Comparison of ENCODE assay signal across 10 mouse cellular contexts in the genomic region with DNA sequence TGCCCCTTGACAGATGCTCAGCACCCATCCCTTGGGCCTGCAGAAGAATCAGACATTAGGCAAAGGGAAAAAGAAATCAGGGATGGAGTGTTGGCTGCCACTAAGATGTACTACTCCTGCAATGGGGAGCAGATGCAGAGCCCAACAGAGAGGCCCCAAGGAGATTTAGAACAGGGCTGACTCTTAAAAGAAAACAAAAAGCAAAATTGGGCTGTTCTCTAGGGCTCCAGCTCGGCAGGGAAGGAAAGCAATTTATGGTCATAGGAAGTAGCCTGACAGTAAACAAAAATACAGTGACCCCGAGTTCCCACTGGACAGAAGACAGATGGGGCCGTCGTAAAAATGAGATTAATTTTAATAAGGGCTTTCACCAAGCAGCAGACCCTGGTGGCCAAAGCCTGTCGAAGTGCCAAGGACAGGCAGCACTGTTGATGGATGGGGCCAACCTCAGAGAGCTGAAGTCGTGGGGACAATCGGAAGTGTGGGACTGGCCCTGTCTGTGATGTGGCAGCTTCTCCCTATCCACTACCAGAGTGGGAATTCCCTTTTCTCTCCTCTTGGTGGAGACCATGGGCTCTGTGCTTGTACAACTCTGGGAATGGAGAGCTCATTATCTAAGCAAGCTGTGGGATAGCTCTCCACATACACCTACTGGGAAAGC.
DNase-seq lines count a peak whose midpoint lies in the region; ATAC-seq and TF ChIP-seq lines count a peak whose summit lies in the region.
"Had no signal": no experiment of that assay in that cellular context is flagged by ENCODE, and none has a peak within 500 bp of the region (broad histone marks: within the 10 kb centered on the region; RNA-seq: fewer than 3 reads in every experiment).

No protein-coding gene starts in this region.

- H3K36me3 ChIP-seq in intestine, embryonic 16.5 days (ENCODE audit: control insufficient read depth, insufficient read depth, low read length), result no peaks in the 10 kb centered on the region
- no peaks in the 10 kb centered on the region for H3K36me3 ChIP-seq in intestine, embryonic 15.5 days
- no peaks in the 10 kb centered on the region for H3K36me3 ChIP-seq in hindbrain, embryonic 14.5 days (replicated peaks; ENCODE audit: control insufficient read depth, insufficient read depth)
- no peaks in the 10 kb centered on the region for H3K36me3 ChIP-seq in kidney, postnatal 0 days (ENCODE audit: insufficient read depth, low read length)
- H3K36me3 ChIP-seq: heart, embryonic 13.5 days had no signal

- no peak overlapping the region for H3K4me3 ChIP-seq in intestine, embryonic 16.5 days (ENCODE audit: low read length)
- no peak overlapping the region for H3K4me3 ChIP-seq in intestine, embryonic 15.5 days (replicated peaks)
- H3K4me3 ChIP-seq in hindbrain, embryonic 14.5 days (replicated peaks; ENCODE audit: low read length), result no peak overlapping the region
- H3K4me3 ChIP-seq in kidney, postnatal 0 days (replicated peaks; ENCODE audit: low read depth, low read length), result no peak overlapping the region
- H3K4me3 ChIP-seq: heart, embryonic 13.5 days had no signal

- no peaks in the 10 kb centered on the region for H3K4me1 ChIP-seq in intestine, embryonic 16.5 days (ENCODE audit: control insufficient read depth, insufficient read depth, low read length)
- peaks cover 4% of the 10 kb centered on the region; the same call in 1 of the 2 replicates for H3K4me1 ChIP-seq in intestine, embryonic 15.5 days (replicated peaks)
- no peaks in the 10 kb centered on the region; the same call in 1 of the 2 replicates for H3K4me1 ChIP-seq in hindbrain, embryonic 14.5 days (replicated peaks; ENCODE audit: control insufficient read depth, insufficient read depth, low read length)
- no peaks in the 10 kb centered on the region for H3K4me1 ChIP-seq in kidney, postnatal 0 days (replicated peaks; ENCODE audit: insufficient read depth, low read length)
- H3K4me1 ChIP-seq: heart, embryonic 13.5 days had no signal

- 26% methylated on average over 7 of the region's 7 CpGs for WGBS in intestine, embryonic 16.5 days
- 26% methylated on average over 7 of the region's 7 CpGs for WGBS in intestine, embryonic 15.5 days
- WGBS in hindbrain, embryonic 14.5 days, result 39% methylated on average over 7 of the region's 7 CpGs
- 17% methylated on average over 7 of the region's 7 CpGs for WGBS in kidney, postnatal 0 days

- no peaks in the 10 kb centered on the region for H3K27me3 ChIP-seq in intestine, embryonic 16.5 days (replicated peaks; ENCODE audit: control insufficient read depth, insufficient read depth, low read length)
- no peaks in the 10 kb centered on the region for H3K27me3 ChIP-seq in intestine, embryonic 15.5 days (replicated peaks)
- no peaks in the 10 kb centered on the region for H3K27me3 ChIP-seq in hindbrain, embryonic 14.5 days (ENCODE audit: control insufficient read depth, insufficient read depth, low read length)
- no peaks in the 10 kb centered on the region for H3K27me3 ChIP-seq in kidney, postnatal 0 days (ENCODE audit: insufficient read depth, low read length)

- H3K9ac ChIP-seq in intestine, embryonic 16.5 days (ENCODE audit: low read depth, low read length), result no peak overlapping the region
- no peak overlapping the region for H3K9ac ChIP-seq in intestine, embryonic 15.5 days
- H3K9ac ChIP-seq in hindbrain, embryonic 14.5 days, result no peak overlapping the region
- H3K9ac ChIP-seq in kidney, postnatal 0 days (ENCODE audit: low read depth, low read length), result no peak overlapping the region
- H3K9ac ChIP-seq: heart, embryonic 13.5 days had no signal

- no peak overlapping the region for H3K4me2 ChIP-seq in intestine, embryonic 16.5 days (ENCODE audit: low read depth, low read length)
- H3K4me2 ChIP-seq in intestine, embryonic 15.5 days (replicated peaks), result no peak overlapping the region
- H3K4me2 ChIP-seq in hindbrain, embryonic 14.5 days (replicated peaks), result no peak overlapping the region
- no peak overlapping the region for H3K4me2 ChIP-seq in kidney, postnatal 0 days (ENCODE audit: low read length)
- H3K4me2 ChIP-seq: heart, embryonic 13.5 days had no signal

- ATAC-seq in intestine, embryonic 16.5 days, result peak; percentile 52
- ATAC-seq in intestine, embryonic 15.5 days, result no peak
- ATAC-seq in hindbrain, embryonic 14.5 days (ENCODE audit: low FRiP score), result peak; percentile 24; the same call in 1 of the 2 replicates
- peak; percentile 87; the same call in 1 of the 2 replicates for ATAC-seq in kidney, postnatal 0 days (replicated peaks; ENCODE audit: low FRiP score, low read depth)

- peak; percentile 8 to 10 for DNase-seq in adrenal gland, postnatal 36 days
- no peak for DNase-seq in hindbrain, embryonic 14.5 days (ENCODE audit: low spot score)
- peak; percentile 95 for DNase-seq in kidney, postnatal 0 days (ENCODE audit: low spot score)
- no peak for DNase-seq in left cerebral cortex, adult 11 months (ENCODE audit: low spot score)
- no peak for DNase-seq in layer of hippocampus, postnatal 10 days (ENCODE audit: low spot score in 2 of 2)
- DNase-seq: gastrocnemius, postnatal 10 days; thymus, postnatal 4 days had no signal

- H3K9me3 ChIP-seq in intestine, embryonic 16.5 days (ENCODE audit: control insufficient read depth, low read length), result no peaks in the 10 kb centered on the region
- H3K9me3 ChIP-seq in intestine, embryonic 15.5 days, result no peaks in the 10 kb centered on the region
- no peaks in the 10 kb centered on the region for H3K9me3 ChIP-seq in hindbrain, embryonic 14.5 days (ENCODE audit: control insufficient read depth, low read length)
- no peaks in the 10 kb centered on the region for H3K9me3 ChIP-seq in kidney, postnatal 0 days (replicated peaks; ENCODE audit: low read length)
- H3K9me3 ChIP-seq: heart, embryonic 13.5 days had no signal

- no peak overlapping the region for H3K27ac ChIP-seq in intestine, embryonic 16.5 days (ENCODE audit: low read length)
- no peak overlapping the region for H3K27ac ChIP-seq in intestine, embryonic 15.5 days
- no peak overlapping the region for H3K27ac ChIP-seq in hindbrain, embryonic 14.5 days
- H3K27ac ChIP-seq in kidney, postnatal 0 days, result 0 out of 2 replicates have a peak overlapping the region, but pooled peaks have one; percentile 8
- H3K27ac ChIP-seq: heart, embryonic 13.5 days had no signal

- TF ChIP-seq CTCF in kidney, postnatal 0 days (IDR thresholded peaks at IDR 0.05; ENCODE audit: low read depth), result peak; percentile 52

Comparison
In these comparisons a context has a peak if more than half of its experiments do, and no peak if none do; other contexts are left out.
1. DNase-seq: peak in adrenal gland, postnatal 36 days (2 of 2) and kidney, postnatal 0 days (single experiment); none in hindbrain, embryonic 14.5 days (single experiment), left cerebral cortex, adult 11 months (single experiment) and layer of hippocampus, postnatal 10 days (0 of 2).